Mouse (Mus musculus): Measurements from ENCODE around the gene Exoc6.
"Not testable (repeated sequence)": the region's sequence is repeated elsewhere in the genome, so short reads cannot be mapped to it uniquely, and the experiment has no call there.

Exoc6 gene

GRCm38 (mm10) chr19:37537717-37538116, 12.5 kb upstream of the Exoc6 start:
- no peak for DNase-seq (ENCODE audit: low read depth, low spot score)

- DNase-seq (ENCODE audit: low read depth, low spot score) = no peak
These were observed 10.0 kb upstream of the Exoc6 start for GRCm38 (mm10) chr19:37540201-37540600.

- DNase-seq (ENCODE audit: low read depth, low spot score) = peak; percentile 71
These were observed 6.5 kb upstream of the Exoc6 start for GRCm38 (mm10) chr19:37543537-37544326.

GRCm38 (mm10) chr19:37544476-37544875, 5.7 kb upstream of the Exoc6 start:
- no peak for DNase-seq (ENCODE audit: low read depth, low spot score)

GRCm38 (mm10) chr19:37545231-37545630, 5.0 kb upstream of the Exoc6 start:
- DNase-seq (ENCODE audit: low read depth, low spot score) = no peak

- no peak for DNase-seq (ENCODE audit: low read depth, low spot score)
These were observed 4.5 kb upstream of the Exoc6 start for GRCm38 (mm10) chr19:37545725-37546124.

- DNase-seq (ENCODE audit: low read depth, low spot score) = no peak
These were observed 3.4 kb upstream of the Exoc6 start for GRCm38 (mm10) chr19:37546776-37547175.

GRCm38 (mm10) chr19:37551040-37551566, 885 bp downstream of the Exoc6 start:
- DNase-seq (ENCODE audit: low read depth, low spot score) = no peak

- no peak for DNase-seq (ENCODE audit: low read depth, low spot score)
These were observed 3.4 kb downstream of the Exoc6 start for GRCm38 (mm10) chr19:37553376-37554265.

GRCm38 (mm10) chr19:37554266-37554650, 4.0 kb downstream of the Exoc6 start:
- DNase-seq (ENCODE audit: low read depth, low spot score) = not testable (repeated sequence)

- DNase-seq (ENCODE audit: low read depth, low spot score) = no peak
These were observed 5.8 kb downstream of the Exoc6 start for GRCm38 (mm10) chr19:37555863-37556566.

GRCm38 (mm10) chr19:37557898-37558297, 7.7 kb downstream of the Exoc6 start:
- no peak for DNase-seq (ENCODE audit: low read depth, low spot score)

- DNase-seq (ENCODE audit: low read depth, low spot score) = peak; percentile 50
These were observed 9.3 kb downstream of the Exoc6 start for GRCm38 (mm10) chr19:37559286-37560079.

- DNase-seq (ENCODE audit: low read depth, low spot score) = peak; percentile 38
These were observed 9.8 kb downstream of the Exoc6 start for GRCm38 (mm10) chr19:37560080-37560427.

GRCm38 (mm10) chr19:37561106-37561892, 11.1 kb downstream of the Exoc6 start:
- no peak for DNase-seq (ENCODE audit: low read depth, low spot score)

- DNase-seq (ENCODE audit: low read depth, low spot score) = peak; percentile 56
These were observed 13.5 kb downstream of the Exoc6 start for GRCm38 (mm10) chr19:37563763-37564162.

- DNase-seq (ENCODE audit: low read depth, low spot score) = no peak
These were observed 15.6 kb downstream of the Exoc6 start for GRCm38 (mm10) chr19:37565806-37566205.

GRCm38 (mm10) chr19:37569186-37569754, 19.1 kb downstream of the Exoc6 start:
- DNase-seq (ENCODE audit: low read depth, low spot score) = no peak

GRCm38 (mm10) chr19:37570966-37571718, 20.9 kb downstream of the Exoc6 start:
- no peak for DNase-seq (ENCODE audit: low read depth, low spot score)

Measured in ES-CJ7 (cell line).